Mouse (Mus musculus): ENCODE data around the gene Shc2. TPM values are rescaled to one million over a fixed set of nuclear protein-coding genes. Genes with fewer than 3 reads are reported as not detected.

The Shc2 gene
- total RNA-seq, 2 experiments from 2014 or later: 3.2 to 7.5 TPM

GRCm38 (mm10) chr10:79581501-79581900 lies 56.2 kb downstream of the Shc2 start:
- intact Hi-C loops (cut with DNase I): no loop called here
- no peak for TF ChIP-seq CTCF (IDR thresholded peaks at IDR 0.05)
- no peak for DNase-seq
- Histone ChIP-seq H3K4me3 (no peak overlapping the region), H3K27ac (no peak overlapping the region)

DNA sequence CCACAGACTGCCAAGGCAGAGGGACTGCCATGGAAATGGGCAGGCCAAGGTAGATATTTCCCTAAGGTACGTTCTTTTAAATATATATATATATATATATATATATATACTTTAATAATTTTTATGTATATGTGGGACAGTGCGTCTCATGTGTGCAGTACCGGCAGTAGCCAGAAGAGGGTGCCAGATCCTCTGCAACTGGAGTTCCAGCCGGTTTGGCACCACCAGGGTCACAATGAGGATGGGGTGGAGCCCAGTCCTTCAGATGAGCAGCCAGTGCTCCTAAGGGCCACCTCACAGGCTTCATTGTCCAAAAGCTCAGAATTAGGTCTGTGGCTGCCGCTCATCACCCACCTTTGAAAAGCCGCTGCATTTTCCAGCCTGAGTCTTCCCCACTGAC lies 56.9 kb downstream of the Shc2 start:
- intact Hi-C loops (cut with DNase I): no loop called here
- Histone ChIP-seq H3K4me3 (no peak overlapping the region), H3K27ac (no peak overlapping the region)
- TF ChIP-seq CTCF (IDR thresholded peaks at IDR 0.05): peak; percentile 58
- peak; percentile 43 for DNase-seq

GRCm38 (mm10) chr10:79580356-79580755 lies 57.4 kb downstream of the Shc2 start:
- Histone ChIP-seq H3K27ac (no peak overlapping the region), H3K4me3 (no peak overlapping the region)
- intact Hi-C loops (cut with DNase I): no loop called here
- no peak for TF ChIP-seq CTCF (IDR thresholded peaks at IDR 0.05)
- DNase-seq: no peak

GRCm38 (mm10) chr10:79579781-79580180 lies 57.9 kb downstream of the Shc2 start:
- Histone ChIP-seq H3K4me3 (no peak overlapping the region), H3K27ac (no peak overlapping the region)
- TF ChIP-seq CTCF (IDR thresholded peaks at IDR 0.05): no peak
- no peak for DNase-seq
- intact Hi-C loops (cut with DNase I): no loop called here

GRCm38 (mm10) chr10:79578891-79579290 lies 58.8 kb downstream of the Shc2 start:
- no peak overlapping the region for H3K4me3 ChIP-seq
- TF ChIP-seq CTCF (IDR thresholded peaks at IDR 0.05): no peak
- no peak for DNase-seq
- intact Hi-C loops (cut with DNase I): no loop called here
- H3K27ac ChIP-seq: no peak overlapping the region

DNA sequence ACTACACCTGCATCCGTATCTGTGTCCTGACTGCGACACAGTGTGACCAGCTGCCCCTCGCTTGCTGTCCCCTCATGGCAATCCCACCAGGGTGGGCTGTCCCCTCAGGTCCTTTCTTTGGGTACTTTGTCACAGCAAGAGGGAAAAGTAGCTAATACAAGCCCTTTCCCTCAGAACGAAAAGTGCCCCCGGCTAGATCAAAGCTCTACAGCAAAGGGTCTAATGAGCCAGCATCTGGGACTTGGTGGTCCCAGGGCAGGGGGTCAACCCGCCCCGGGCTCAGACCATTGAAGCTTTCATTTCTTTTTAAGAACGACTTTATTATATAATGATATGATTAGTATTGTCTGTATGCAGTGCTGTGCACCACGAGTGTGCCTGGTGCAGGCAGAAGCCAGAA lies 59.4 kb downstream of the Shc2 start:
- intact Hi-C loops (cut with DNase I): no loop called here
- Histone ChIP-seq H3K4me3 (no peak overlapping the region), H3K27ac (no peak overlapping the region)
- no peak for TF ChIP-seq CTCF (IDR thresholded peaks at IDR 0.05)
- DNase-seq: no peak

GRCm38 (mm10) chr10:79577376-79577775 lies 60.3 kb downstream of the Shc2 start:
- H3K4me3 ChIP-seq: no peak overlapping the region
- H3K27ac ChIP-seq: no peak overlapping the region
- no peak for TF ChIP-seq CTCF (IDR thresholded peaks at IDR 0.05)
- intact Hi-C loops (cut with DNase I): no loop called here
- DNase-seq: no peak

DNA sequence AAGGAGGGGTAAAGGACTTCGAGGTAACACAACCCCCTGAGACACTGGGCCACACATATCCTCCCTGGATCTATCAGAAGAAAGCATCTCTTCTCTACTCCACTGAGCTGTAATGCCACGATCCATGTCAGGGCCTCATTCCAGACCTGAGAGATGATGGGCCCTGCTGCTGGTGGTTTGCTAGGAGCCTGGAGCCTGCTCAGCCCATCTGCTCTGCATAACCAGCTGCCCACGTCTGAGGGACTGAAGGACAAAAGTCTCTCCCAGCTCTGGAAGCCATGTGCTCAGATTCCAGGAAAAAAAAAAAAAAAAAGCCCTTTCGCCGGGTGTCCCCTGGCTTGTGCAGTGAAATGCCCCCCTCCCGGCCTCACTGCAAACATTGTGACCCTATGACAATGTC lies 62.0 kb downstream of the Shc2 start:
- H3K4me3 ChIP-seq: no peak overlapping the region
- no peak overlapping the region for H3K27ac ChIP-seq
- DNase-seq: no peak
- intact Hi-C loops (cut with DNase I): no loop called here
- TF ChIP-seq CTCF (IDR thresholded peaks at IDR 0.05): no peak

- Histone ChIP-seq H3K27ac (no peak overlapping the region), H3K4me3 (no peak overlapping the region)
- intact Hi-C loops (cut with DNase I): no loop called here
- TF ChIP-seq CTCF (IDR thresholded peaks at IDR 0.05): no peak
- no peak for DNase-seq
Observed at GRCm38 (mm10) chr10:79574796-79575195, 62.9 kb downstream of the Shc2 start.

DNA sequence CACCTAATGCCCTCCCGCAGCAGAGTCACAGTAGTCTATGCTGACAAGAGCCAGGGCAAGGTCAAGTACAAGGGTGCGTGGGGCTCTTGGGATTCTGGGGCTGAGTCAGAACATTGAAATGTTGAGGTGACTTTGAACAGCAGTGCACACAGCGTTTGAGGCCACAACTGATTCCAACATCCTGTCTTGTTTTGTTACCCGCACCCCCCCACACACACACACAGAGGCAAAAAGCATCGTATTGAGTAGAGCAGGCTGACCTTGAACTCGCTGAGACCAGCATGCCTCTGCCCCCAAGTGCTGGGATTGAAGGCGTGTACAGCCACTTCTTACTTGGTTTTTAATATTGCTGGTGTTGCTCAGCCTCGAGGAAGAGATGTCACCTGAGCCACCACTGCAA lies 63.4 kb downstream of the Shc2 start:
- DNase-seq: no peak
- Histone ChIP-seq H3K27ac (no peak overlapping the region), H3K4me3 (no peak overlapping the region)
- TF ChIP-seq CTCF (IDR thresholded peaks at IDR 0.05): no peak
- intact Hi-C loops (cut with DNase I): no loop called here

DNA sequence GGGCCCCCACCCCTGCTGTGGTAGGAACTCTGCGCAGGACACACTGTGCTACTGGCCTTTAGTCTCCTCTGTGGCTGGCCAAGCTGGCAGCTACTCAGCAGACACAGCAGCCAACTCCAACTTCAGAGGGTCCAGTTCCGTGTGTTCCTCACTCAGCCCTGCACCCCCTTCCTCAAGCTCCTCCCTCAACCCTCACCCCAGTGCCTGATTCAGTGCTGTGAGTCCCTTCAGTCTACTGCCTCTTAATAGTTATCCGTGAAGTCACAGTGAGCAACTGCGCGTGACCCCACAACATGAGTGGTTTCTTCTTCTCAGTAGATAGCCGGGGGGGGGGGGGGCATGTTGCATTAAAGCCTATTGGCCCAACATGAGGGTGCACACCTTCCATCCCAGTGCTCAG lies 64.1 kb downstream of the Shc2 start:
- no peak for TF ChIP-seq CTCF (IDR thresholded peaks at IDR 0.05)
- Histone ChIP-seq H3K27ac (no peak overlapping the region), H3K4me3 (no peak overlapping the region)
- intact Hi-C loops (cut with DNase I): no loop called here
- no peak for DNase-seq

DNA sequence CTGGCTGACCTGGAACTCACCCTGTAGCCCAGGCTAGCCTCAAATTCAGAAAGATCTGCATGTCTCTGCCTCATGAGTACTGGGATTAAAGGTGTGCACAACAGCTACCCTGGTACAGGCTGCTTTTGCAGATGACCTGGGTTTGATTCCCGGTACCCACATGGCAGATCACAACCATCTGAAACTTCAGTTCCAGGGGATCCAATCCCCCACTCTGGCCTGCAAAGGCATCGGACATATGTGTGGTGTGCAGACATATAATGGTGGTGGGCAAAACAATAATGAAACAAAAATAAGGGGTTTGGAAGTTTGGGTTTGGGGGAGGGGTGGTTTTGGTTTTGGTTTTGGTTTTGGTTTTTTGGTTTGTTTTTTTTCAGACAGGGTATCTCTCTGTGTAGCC lies 66.4 kb downstream of the Shc2 start:
- intact Hi-C loops (cut with DNase I): no loop called here
- no peak for TF ChIP-seq CTCF (IDR thresholded peaks at IDR 0.05)
- no peak for DNase-seq
- Histone ChIP-seq H3K4me3 (no peak overlapping the region), H3K27ac (no peak overlapping the region)

DNA sequence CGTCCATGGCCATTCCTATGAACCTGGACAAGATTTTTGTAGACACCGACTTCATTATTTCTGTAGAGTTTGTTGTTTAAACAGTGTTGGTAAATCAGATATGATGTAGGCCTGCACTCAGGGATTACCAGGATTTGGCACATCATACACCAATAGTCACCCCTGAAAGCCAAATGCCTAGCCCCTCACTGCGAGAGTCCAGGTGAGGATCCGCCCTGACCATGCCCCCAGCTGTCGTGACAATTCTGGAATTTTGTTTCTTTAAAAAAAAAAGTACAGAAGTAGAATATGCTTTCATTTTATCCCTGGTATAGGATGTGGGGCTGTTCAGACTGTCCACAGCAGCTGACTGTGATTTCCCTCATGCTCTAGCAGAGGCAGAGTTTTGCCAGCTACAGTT lies 67.8 kb downstream of the Shc2 start:
- DNase-seq: peak; percentile 8

More for the DNA sequence above, 67.8 kb downstream of the Shc2 start:
- no peak for TF ChIP-seq CTCF (IDR thresholded peaks at IDR 0.05)
- no peak overlapping the region for H3K27ac ChIP-seq
- intact Hi-C loops (cut with DNase I): no loop called here
- H3K4me3 ChIP-seq: no peak overlapping the region

Other genes with a start within 250 kb of the Shc2 start
- gene Vmn2r83, start 169.2 kb downstream of the Shc2 start, total RNA-seq (2021): not detected
- gene Plpp2, start 104.1 kb downstream of the Shc2 start, total RNA-seq (2021): under 1 TPM; 0.71 to 0.73 TPM
- 10 to 100 TPM; 15.8 to 18.9 TPM for gene Mier2, start 82.7 kb downstream of the Shc2 start, total RNA-seq (2021)
- not detected for gene Theg, start 50.6 kb downstream of the Shc2 start, total RNA-seq (2021)
- under 1 TPM; 0.20 to 0.51 TPM for gene C2cd4c, start 23.9 kb downstream of the Shc2 start, total RNA-seq (2021)
- 100 to 1,000 TPM in 1 of 2 experiments, 10 to 100 TPM in 1; 56.6 to 180 TPM for gene Odf3l2, start 7.8 kb upstream of the Shc2 start, total RNA-seq (2021)
- gene Madcam1, start 26.6 kb upstream of the Shc2 start, total RNA-seq (2021): not detected
- gene Tpgs1, start 31.5 kb upstream of the Shc2 start, total RNA-seq (2021): 10 to 100 TPM; 18.4 to 19.2 TPM
- gene Cdc34, start 44.3 kb upstream of the Shc2 start, total RNA-seq (2021): 100 to 1,000 TPM; 366 to 415 TPM
- gene Gzmm, start 51.1 kb upstream of the Shc2 start, total RNA-seq (2021): 1 to 10 TPM; 7.2 to 9.8 TPM
- 100 to 1,000 TPM; 650 to 652 TPM for gene Bsg, start 66.6 kb upstream of the Shc2 start, total RNA-seq (2021)
- under 1 TPM; 0.47 to 0.84 TPM for gene Hcn2, start 78.7 kb upstream of the Shc2 start, total RNA-seq (2021)
- gene Polrmt, start 108.7 kb upstream of the Shc2 start, total RNA-seq (2021): 10 to 100 TPM; 27.0 to 40.8 TPM
- not detected for gene Fgf22, start 117.2 kb upstream of the Shc2 start, total RNA-seq (2021)
- 10 to 100 TPM; 46.1 to 53.6 TPM for gene Rnf126, start 129.0 kb upstream of the Shc2 start, total RNA-seq (2021)
- 1 to 10 TPM; 1.0 to 1.5 TPM for gene Fstl3, start 139.4 kb upstream of the Shc2 start, total RNA-seq (2021)
- gene Prss57, start 153.0 kb upstream of the Shc2 start, total RNA-seq (2021): not detected
- gene Palm, start 155.7 kb upstream of the Shc2 start, total RNA-seq (2021): 10 to 100 TPM; 18.1 to 23.0 TPM
- not detected for gene Misp, start 183.1 kb upstream of the Shc2 start, total RNA-seq (2021)
- 10 to 100 TPM; 18.8 to 25.1 TPM for gene Ptbp1, start 216.5 kb upstream of the Shc2 start, total RNA-seq (2021)
- gene Prtn3, start 236.6 kb upstream of the Shc2 start, total RNA-seq (2021): not detected
- under 1 TPM in 1 of 2 experiments, not detected in 1; 0.17 TPM for gene Plppr3, start 236.7 kb upstream of the Shc2 start, total RNA-seq (2021)
- not detected for gene Elane, start 248.3 kb upstream of the Shc2 start, total RNA-seq (2021)

Data from gastrocnemius, adult 2 months (tissue).